Mouse (Mus musculus): ENCODE results near the gene Htr2b.

Htr2b gene

GRCm38 (mm10) chr1:86111779-86112178 lies at the start of gene Htr2b:
TSS of gene Htr2b (minus strand) at chr1:86111970.
- peak; percentile 3 for DNase-seq (ENCODE audit: low spot score)

GRCm38 (mm10) chr1:86161061-86161460 lies 49.3 kb upstream of the Htr2b start:
- no peak for DNase-seq (ENCODE audit: low spot score)

- no peak for DNase-seq (ENCODE audit: low spot score)
Measured at GRCm38 (mm10) chr1:86160479-86160878, 48.7 kb upstream of the Htr2b start.

- no peak for DNase-seq (ENCODE audit: low spot score)
Measured at GRCm38 (mm10) chr1:86160059-86160458, 48.3 kb upstream of the Htr2b start.

GRCm38 (mm10) chr1:86156595-86156994 lies 44.8 kb upstream of the Htr2b start:
- no peak for DNase-seq (ENCODE audit: low spot score)

- no peak for DNase-seq (ENCODE audit: low spot score)
Measured at GRCm38 (mm10) chr1:86156075-86156474, 44.3 kb upstream of the Htr2b start.

GRCm38 (mm10) chr1:86154824-86155164 lies 43.0 kb upstream of the Htr2b start:
- no peak for DNase-seq (ENCODE audit: low spot score)

GRCm38 (mm10) chr1:86154133-86154823 lies 42.5 kb upstream of the Htr2b start, which contains the start of gene Armc9:
TSS of gene Armc9 (plus strand) at chr1:86154780.
- peak; percentile 95 for DNase-seq (ENCODE audit: low spot score)

GRCm38 (mm10) chr1:86152618-86153017 lies 40.8 kb upstream of the Htr2b start:
- peak; percentile 21 for DNase-seq (ENCODE audit: low spot score)

- no peak for DNase-seq (ENCODE audit: low spot score)
Measured at GRCm38 (mm10) chr1:86151376-86151775, 39.6 kb upstream of the Htr2b start.

GRCm38 (mm10) chr1:86150929-86151328 lies 39.2 kb upstream of the Htr2b start:
- DNase-seq (ENCODE audit: low spot score), result no peak

- DNase-seq (ENCODE audit: low spot score), result no peak
Measured at GRCm38 (mm10) chr1:86148161-86148560, 36.4 kb upstream of the Htr2b start.

- no peak for DNase-seq (ENCODE audit: low spot score)
Measured at GRCm38 (mm10) chr1:86147557-86147956, 35.8 kb upstream of the Htr2b start.

- DNase-seq (ENCODE audit: low spot score), result no peak
Measured at GRCm38 (mm10) chr1:86146293-86146692, 34.5 kb upstream of the Htr2b start.

GRCm38 (mm10) chr1:86144001-86144944 lies 32.5 kb upstream of the Htr2b start:
- peak; percentile 38 for DNase-seq (ENCODE audit: low spot score)

GRCm38 (mm10) chr1:86143165-86143564 lies 31.4 kb upstream of the Htr2b start:
- DNase-seq (ENCODE audit: low spot score), result no peak

- no peak for DNase-seq (ENCODE audit: low spot score)
Measured at GRCm38 (mm10) chr1:86141081-86141480, 29.3 kb upstream of the Htr2b start.

GRCm38 (mm10) chr1:86135315-86135714 lies 23.5 kb upstream of the Htr2b start:
- no peak for DNase-seq (ENCODE audit: low spot score)

- DNase-seq (ENCODE audit: low spot score), result no peak
Measured at GRCm38 (mm10) chr1:86133337-86133736, 21.6 kb upstream of the Htr2b start, which contains the start of gene Gm21972. TSS of gene Gm21972 (plus strand) at chr1:86133637.

GRCm38 (mm10) chr1:86126036-86126435 lies 14.3 kb upstream of the Htr2b start:
- DNase-seq (ENCODE audit: low spot score), result no peak

GRCm38 (mm10) chr1:86119549-86119948 lies 7.8 kb upstream of the Htr2b start:
- no peak for DNase-seq (ENCODE audit: low spot score)

- no peak for DNase-seq (ENCODE audit: low spot score)
Measured at GRCm38 (mm10) chr1:86114141-86114540, 2.4 kb upstream of the Htr2b start.

GRCm38 (mm10) chr1:86105054-86105453 lies 6.7 kb downstream of the Htr2b start:
- no peak for DNase-seq (ENCODE audit: low spot score)

Data from retina, embryonic 14.5 days (tissue).